Mouse (Mus musculus) C2C12 (cell line): ENCODE data around the gene Mylk3.

Source experiments
- CEBPB ChIP-seq: IDR thresholded peaks from one replicate; pipeline ENCODE4 v1.6.1; 2011; ENCODE audit warnings: low read depth, mild to moderate bottlenecking, control low read depth, moderate library complexity
- CTCF ChIP-seq: IDR thresholded peaks from one replicate; pipeline ENCODE4 v1.5.1; 2011; ENCODE audit not compliant: control insufficient read depth, insufficient read depth, insufficient read length
- MYOD1 ChIP-seq: IDR thresholded peaks from one replicate; pipeline ENCODE4 v1.6.1; 2011; ENCODE audit warnings: low read depth; ENCODE audit not compliant: control insufficient read depth, insufficient read length

- no peak for TF ChIP-seq CTCF
- no peak for TF ChIP-seq MYOD1
- TF ChIP-seq CEBPB, result no peak
Measured at GRCm38 (mm10) chr8:85427026-85427425, 40.9 kb upstream of the Mylk3 start.
